Mouse (Mus musculus) heart, adult 2 months (tissue): ENCODE measurements around the gene Asic2.

Source experiments
- CTCF ChIP-seq: fragments of 200-600 bp; IDR thresholded peaks from 2 replicates; pipeline ENCODE4 v1.8.1; 2022; ENCODE audit warnings: antibody characterized with exemption, mild to moderate bottlenecking, moderate library complexity
- EP300 ChIP-seq: fragments of 200-500 bp; IDR thresholded peaks from 2 replicates; pipeline ENCODE4 v1.6.1; 2011; ENCODE audit warnings: low read depth, low read length, control low read depth; ENCODE audit not compliant: insufficient read depth
- POLR2A ChIP-seq: fragments of 200-500 bp; IDR thresholded peaks from 2 replicates; pipeline ENCODE4 v1.6.1; 2011; ENCODE audit warnings: mild to moderate bottlenecking, low read depth, low read length, control low read depth; ENCODE audit not compliant: insufficient read depth

GRCm38 (mm10) chr11:80948103-80948502 is 1020.2 kb downstream of the Asic2 start:
- TF ChIP-seq CTCF (no peak), EP300 (no peak), POLR2A (no peak)
